Mouse (Mus musculus) limb, embryonic 14.5 days (tissue): ENCODE measurements around the gene Cnmd. TPM values are rescaled to one million over a fixed set of nuclear protein-coding genes. Genes with fewer than 3 reads are reported as not detected.

Source experiments
- ATAC-seq: fragments of 200-750 bp; cut with Nextera tagmentation; 2 replicates; pipeline ENCODE4 v1.8.0; 2017; ENCODE audit warnings: low read depth, moderate number of reproducible peaks, moderate TSS enrichment; ENCODE audit not compliant: low FRiP score
- DNase-seq: peaks from one replicate; pipeline ENCODE4 v3.0.0-alpha.2; 2015; ENCODE audit warnings: low spot score
- H3K27ac ChIP-seq: fragments of 300-500 bp; sonication (generic); replicated peaks from 2 replicates; pipeline ENCODE4 v1.5.1; 2014; ENCODE audit warnings: low read depth, mild to moderate bottlenecking, low read length, moderate library complexity, mixed read lengths
- H3K27me3 ChIP-seq: fragments of 300-500 bp; sonication (generic); 2 replicates; pipeline ENCODE4 v1.6.1; 2014; ENCODE audit warnings: low read length, mixed read lengths; ENCODE audit not compliant: control insufficient read depth, insufficient read depth
- H3K36me3 ChIP-seq: fragments of 300-500 bp; sonication (generic); 2 replicates; pipeline ENCODE4 v1.6.1; 2014; ENCODE audit warnings: mild to moderate bottlenecking, low read length, moderate library complexity, mixed read lengths; ENCODE audit not compliant: control insufficient read depth, insufficient read depth
- H3K4me1 ChIP-seq: fragments of 300-500 bp; sonication (generic); 2 replicates; pipeline ENCODE4 v1.6.1; 2014; ENCODE audit warnings: antibody characterized with exemption, low read length, mixed read lengths; ENCODE audit not compliant: control insufficient read depth, insufficient read depth
- H3K4me2 ChIP-seq: fragments of 300-500 bp; sonication (generic); replicated peaks from 2 replicates; pipeline ENCODE4 v1.6.1; 2014; ENCODE audit warnings: low read depth, mild to moderate bottlenecking, low read length, moderate library complexity; ENCODE audit not compliant: severe bottlenecking
- H3K4me3 ChIP-seq: fragments of 300-500 bp; sonication (generic); replicated peaks from 2 replicates; pipeline ENCODE4 v1.5.1; 2014; ENCODE audit warnings: low read length
- H3K9ac ChIP-seq: fragments of 300-500 bp; sonication (generic); 2 replicates; pipeline ENCODE4 v1.6.1; 2014; ENCODE audit warnings: mild to moderate bottlenecking, low read depth, low read length, moderate library complexity; ENCODE audit not compliant: severe bottlenecking
- H3K9me3 ChIP-seq: fragments of 300-500 bp; sonication (generic); 2 replicates; pipeline ENCODE4 v1.6.1; 2016; ENCODE audit warnings: low read length; ENCODE audit not compliant: control insufficient read depth
- POLR2A ChIP-seq: fragments of 200-500 bp; IDR thresholded peaks from 2 replicates; pipeline ENCODE4 v1.8.0; 2012; ENCODE audit warnings: inconsistent platforms, mild to moderate bottlenecking, moderate library complexity, borderline replicate concordance; ENCODE audit not compliant: insufficient read depth, insufficient read length; ENCODE audit errors: extremely low read depth
- WGBS: fragments of 180-500 bp; shearing (Covaris S2); extraction: QIAGEN DNeasy Blood & Tissue Kit; methylation state at CpG from one replicate; pipeline ENCODE4 v1.1.7; 2014; 5-methylcytosine and 5-hydroxymethylcytosine counted together
- polyA plus RNA-seq, 2 experiments: library from polyadenylated mRNA; depleted of rRNA in 1 of 2; stranded (reverse) in 1 of 2; unstranded in 1 of 2; fragments of >200 nt; fragmentation: Nextera tagmentation in 1 of 2; extraction: Ambion mirVana in 1 of 2; gene quantifications; 2 replicates each; pipeline versions ENCODE4 v1.2.1 to v1.2.3; 2012 to 2014

Gene Cnmd
- polyA plus RNA-seq, 2 experiments: 199 to 384 TPM

GRCm38 (mm10) chr14:79642063-79642462 is 19.9 kb downstream of the Cnmd start:
- Histone ChIP-seq H3K4me2 (no peak overlapping the region), H3K27me3 (no peaks in the 10 kb centered on the region), H3K36me3 (no peaks in the 10 kb centered on the region), H3K4me1 (peaks cover 8% of the 10 kb centered on the region), H3K27ac (no peak overlapping the region), H3K9ac (no peak overlapping the region), H3K4me3 (no peak overlapping the region), H3K9me3 (no peaks in the 10 kb centered on the region)
- DNase-seq: no peak
- TF ChIP-seq POLR2A: no peak
- no peak for ATAC-seq
- 77% methylated on average over 9 of the region's 9 CpGs for WGBS

DNA sequence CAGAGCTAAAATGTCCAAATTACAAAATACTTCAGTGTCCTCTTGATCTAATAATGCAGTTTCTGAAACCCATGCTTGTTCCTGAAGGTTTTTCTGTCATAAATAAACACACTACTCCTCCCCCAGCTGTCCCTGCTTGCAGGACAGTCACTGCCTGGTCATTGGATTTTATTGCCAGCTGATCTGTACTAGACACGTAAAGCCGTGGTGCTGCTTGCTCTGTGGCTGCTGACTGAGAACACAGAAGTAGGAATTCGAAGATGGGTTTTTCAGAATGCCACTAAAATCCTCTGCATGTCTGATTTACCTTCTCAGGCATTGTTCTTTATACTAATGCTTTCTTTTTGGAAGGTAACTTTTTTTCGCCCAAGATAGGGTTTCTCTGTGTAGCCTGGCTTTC is 25.2 kb downstream of the Cnmd start:
- DNase-seq: no peak
- no peak for ATAC-seq
- Histone ChIP-seq H3K9me3 (no peaks in the 10 kb centered on the region), H3K36me3 (peaks cover 4% of the 10 kb centered on the region; the same call in 1 of the 2 replicates), H3K4me1 (no peaks in the 10 kb centered on the region), H3K27me3 (no peaks in the 10 kb centered on the region), H3K9ac (no peak overlapping the region), H3K4me3 (no peak overlapping the region), H3K4me2 (no peak overlapping the region), H3K27ac (no peak overlapping the region)
- WGBS: 41% methylated on average over 4 of the region's 4 CpGs
- no peak for TF ChIP-seq POLR2A

DNA sequence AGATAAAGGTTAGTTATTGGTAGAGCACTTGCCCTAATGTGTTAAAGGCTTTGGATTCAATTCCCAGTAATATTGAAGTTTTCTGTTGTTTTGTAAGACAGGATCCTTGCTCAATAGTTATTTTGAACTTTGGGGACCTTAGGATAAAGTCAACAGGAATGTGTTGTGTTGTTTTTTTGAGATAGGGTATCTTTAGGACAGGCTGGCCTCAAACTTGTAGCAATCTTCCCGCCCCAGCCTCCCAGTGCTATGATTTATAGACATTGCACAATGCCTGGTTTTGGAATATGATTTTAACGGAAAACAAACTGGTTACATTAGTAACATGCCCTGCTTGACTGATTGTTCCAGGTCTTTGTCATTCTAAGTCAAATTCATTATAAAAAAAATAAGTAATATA is 28.8 kb downstream of the Cnmd start:
- no peak overlapping the region for H3K4me3 ChIP-seq

GRCm38 (mm10) chr14:79632330-79632729 is 29.6 kb downstream of the Cnmd start:
- Histone ChIP-seq H3K9ac (no peak overlapping the region), H3K36me3 (peaks cover 28% of the 10 kb centered on the region), H3K27me3 (no peaks in the 10 kb centered on the region), H3K27ac (no peak overlapping the region), H3K4me1 (no peaks in the 10 kb centered on the region), H3K4me2 (no peak overlapping the region), H3K9me3 (no peaks in the 10 kb centered on the region), H3K4me3 (no peak overlapping the region)
- ATAC-seq (no peak), DNase-seq (no peak)
- 84% methylated on average over 6 of the region's 6 CpGs for WGBS
- TF ChIP-seq POLR2A: no peak

More for the DNA sequence above, 28.8 kb downstream of the Cnmd start:
- TF ChIP-seq POLR2A: no peak
- no peak for ATAC-seq
- DNase-seq: no peak
- Histone ChIP-seq H3K27ac (no peak overlapping the region), H3K27me3 (no peaks in the 10 kb centered on the region), H3K9me3 (no peaks in the 10 kb centered on the region), H3K9ac (no peak overlapping the region), H3K4me2 (no peak overlapping the region), H3K4me1 (no peaks in the 10 kb centered on the region), H3K36me3 (peaks cover 26% of the 10 kb centered on the region)
- 90% methylated on average over 2 of the region's 2 CpGs for WGBS

GRCm38 (mm10) chr14:79621143-79621542 is 40.8 kb downstream of the Cnmd start:
- ATAC-seq: no peak
- Histone ChIP-seq H3K9me3 (no peaks in the 10 kb centered on the region), H3K4me3 (no peak overlapping the region), H3K27ac (no peak overlapping the region), H3K4me1 (no peaks in the 10 kb centered on the region), H3K9ac (no peak overlapping the region), H3K36me3 (peaks cover 73% of the 10 kb centered on the region), H3K4me2 (no peak overlapping the region), H3K27me3 (no peaks in the 10 kb centered on the region)
- DNase-seq: no peak
- 86% methylated on average over 3 of the region's 3 CpGs for WGBS
- TF ChIP-seq POLR2A: no peak

GRCm38 (mm10) chr14:79619802-79620201 is 42.2 kb downstream of the Cnmd start:
- no peak for DNase-seq
- H3K4me1 ChIP-seq: no peaks in the 10 kb centered on the region
- TF ChIP-seq POLR2A: no peak
- H3K27me3 ChIP-seq: no peaks in the 10 kb centered on the region
- H3K9me3 ChIP-seq: no peaks in the 10 kb centered on the region
- no peak for ATAC-seq
- WGBS: 94% methylated on average over 7 of the region's 7 CpGs
- no peak overlapping the region for H3K4me3 ChIP-seq
- no peak overlapping the region for H3K27ac ChIP-seq
- no peak overlapping the region for H3K9ac ChIP-seq
- peaks cover 66% of the 10 kb centered on the region for H3K36me3 ChIP-seq
- no peak overlapping the region for H3K4me2 ChIP-seq
